Mouse (Mus musculus) ovary, postnatal 10 days (tissue): Measurements from ENCODE around the gene Cntd1.

Source experiments
- DNase-seq: peaks from one replicate; pipeline ENCODE4 v3.0.0; 2022; ENCODE audit warnings: low spot score

The Cntd1 gene

DNA sequence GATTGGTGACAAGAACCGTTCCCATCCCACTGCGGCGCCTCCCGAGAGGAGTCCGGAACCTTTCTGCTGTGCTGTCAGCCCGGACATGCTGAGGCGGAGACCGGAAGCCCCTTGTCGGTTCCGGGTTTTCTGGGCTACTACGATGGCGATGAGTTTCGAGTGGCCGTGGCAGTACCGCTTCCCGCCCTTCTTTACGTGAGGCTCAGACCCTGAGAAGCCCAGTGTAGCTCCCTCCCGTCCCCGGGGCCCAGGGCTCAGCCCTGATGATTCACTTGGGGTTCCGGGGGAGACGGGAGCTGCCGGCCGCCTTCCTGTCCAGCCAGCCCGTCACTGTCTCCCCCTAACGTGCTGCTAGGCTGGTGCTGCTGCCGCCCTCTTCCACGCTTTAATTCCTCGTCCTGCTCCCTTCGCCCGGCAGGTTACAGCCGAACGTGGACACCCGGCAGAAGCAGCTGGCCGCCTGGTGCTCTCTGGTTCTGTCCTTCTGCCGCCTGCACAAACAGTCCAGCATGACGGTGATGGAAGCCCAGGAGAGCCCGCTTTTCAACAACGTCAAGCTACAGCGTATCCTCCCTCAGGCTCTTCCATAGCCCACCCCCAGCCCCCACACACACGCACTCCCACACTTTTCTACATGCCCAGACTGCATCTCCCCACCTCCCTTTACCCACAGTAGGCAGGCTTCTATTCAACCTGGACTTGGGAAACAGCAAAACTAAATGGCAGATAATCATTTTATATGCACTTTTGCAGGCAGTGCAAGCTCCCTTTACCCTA is 25.0 kb upstream of the Cntd1 start, which contains the start of gene Vps25:
Gene Vps25, plus strand, starts transcription at position 95 of the 777 bp plus-strand sequence.
- DNase-seq: peak; percentile 74

DNA sequence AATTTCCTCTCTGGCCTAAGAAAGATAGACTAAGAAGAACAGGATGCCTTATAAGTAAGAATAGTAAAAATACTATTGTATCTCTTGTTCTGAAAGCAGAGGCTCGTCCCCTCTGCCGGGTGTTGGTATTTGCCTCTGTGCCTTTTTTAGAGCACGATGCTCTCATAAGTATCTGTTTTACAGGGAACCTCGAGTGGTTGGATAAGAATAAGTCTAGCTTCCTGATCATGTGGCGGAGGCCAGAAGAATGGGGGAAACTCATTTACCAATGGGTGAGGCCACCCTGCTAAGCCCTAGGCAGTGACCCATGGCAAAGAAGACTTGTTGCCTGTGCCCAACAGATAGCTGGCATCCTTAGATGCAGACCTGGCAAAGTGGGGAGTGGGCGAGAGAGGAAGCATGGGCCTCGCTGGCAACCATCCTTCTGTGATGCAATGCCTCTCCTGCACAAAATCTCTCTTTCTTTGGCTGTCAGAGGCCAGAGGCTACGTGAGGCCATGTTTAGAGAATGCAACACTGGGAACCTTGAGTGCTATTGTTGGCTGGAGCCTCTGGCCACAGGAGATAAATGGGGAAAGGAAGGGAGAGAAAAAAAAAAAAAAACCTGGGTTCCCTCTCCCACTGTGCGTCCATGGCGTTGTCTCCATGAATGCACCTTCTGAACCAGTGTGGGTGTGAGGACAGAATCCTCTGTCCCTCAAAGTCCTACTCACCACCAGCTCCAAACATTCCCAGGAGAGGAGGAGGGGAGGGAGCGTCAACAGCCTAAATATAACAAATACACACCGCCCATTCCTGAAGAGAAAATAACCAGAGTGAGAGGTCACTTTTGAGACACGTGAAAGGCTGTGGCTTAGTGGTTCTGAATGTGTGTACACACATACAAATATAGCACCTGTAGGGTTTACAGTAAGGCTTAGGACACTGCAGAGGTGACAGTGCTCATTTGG is 22.7 kb upstream of the Cntd1 start:
- DNase-seq: no peak

DNA sequence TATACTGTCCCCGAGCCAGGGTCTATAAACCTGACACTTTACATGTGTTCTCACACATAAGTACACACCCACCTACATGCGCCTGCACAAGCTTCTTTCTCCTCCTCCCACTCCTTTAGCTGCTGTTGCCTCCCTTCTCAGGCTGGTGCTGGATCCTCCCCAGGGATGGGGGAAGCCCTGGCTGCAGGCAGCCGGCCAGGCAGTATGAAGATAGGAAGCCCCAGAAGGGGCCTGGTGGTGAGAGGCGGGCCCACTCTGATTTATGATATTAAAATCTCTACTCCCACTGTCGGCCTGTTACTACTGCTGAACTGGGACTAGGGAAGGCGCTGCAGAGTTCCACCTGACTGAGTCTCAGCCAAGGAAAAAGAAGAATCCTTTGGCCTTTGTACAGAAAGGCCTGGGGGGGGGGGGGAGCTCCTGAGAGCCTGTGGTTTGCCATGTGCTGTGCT is 19.5 kb upstream of the Cntd1 start:
- DNase-seq: no peak

- DNase-seq: peak; percentile 62
Observed at GRCm38 (mm10) chr11:101259948-101260825, 18.6 kb upstream of the Cntd1 start, which contains the start of gene Wnk4. Wnk4 (plus strand) TSS chr11:101260567.

GRCm38 (mm10) chr11:101260826-101261380 is 17.9 kb upstream of the Cntd1 start:
- no peak for DNase-seq

DNA sequence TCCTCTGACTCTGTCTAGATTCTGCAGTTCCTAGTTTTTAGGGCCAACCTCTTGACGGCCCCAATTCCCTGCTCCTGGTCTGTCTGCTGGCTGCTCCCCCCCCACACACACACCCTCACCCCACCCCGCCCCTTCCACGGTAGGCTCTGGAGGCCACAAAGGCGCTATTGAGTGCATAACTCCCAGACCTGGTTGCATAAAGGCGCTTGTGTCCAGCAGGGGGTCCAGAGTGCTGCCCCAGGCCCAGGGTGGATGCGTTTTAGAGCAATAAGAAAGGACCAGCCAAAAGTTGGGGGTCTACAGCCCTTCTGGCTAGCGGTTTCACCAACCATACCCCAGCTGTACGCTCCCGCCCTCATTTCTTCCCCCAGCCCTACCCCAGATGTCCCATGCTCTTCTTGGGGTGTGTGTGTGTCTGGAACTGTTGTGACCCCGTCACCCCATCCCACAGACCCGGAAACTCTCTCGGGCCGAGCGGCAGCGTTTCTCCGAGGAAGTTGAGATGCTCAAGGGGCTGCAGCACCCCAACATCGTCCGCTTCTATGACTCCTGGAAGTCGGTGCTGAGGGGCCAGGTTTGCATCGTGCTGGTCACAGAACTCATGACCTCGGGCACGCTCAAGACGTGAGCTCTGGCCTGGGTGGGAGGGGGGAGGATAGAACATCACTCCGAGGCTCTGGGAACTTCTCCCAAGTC is 16.4 kb upstream of the Cntd1 start:
- DNase-seq: no peak

GRCm38 (mm10) chr11:101263138-101263988 is 15.4 kb upstream of the Cntd1 start:
- DNase-seq: no peak

GRCm38 (mm10) chr11:101263989-101264280 is 14.9 kb upstream of the Cntd1 start:
- DNase-seq: no peak

GRCm38 (mm10) chr11:101264954-101265471 is 13.8 kb upstream of the Cntd1 start:
- no peak for DNase-seq

- no peak for DNase-seq
Observed at GRCm38 (mm10) chr11:101265906-101266305, 12.9 kb upstream of the Cntd1 start.

DNA sequence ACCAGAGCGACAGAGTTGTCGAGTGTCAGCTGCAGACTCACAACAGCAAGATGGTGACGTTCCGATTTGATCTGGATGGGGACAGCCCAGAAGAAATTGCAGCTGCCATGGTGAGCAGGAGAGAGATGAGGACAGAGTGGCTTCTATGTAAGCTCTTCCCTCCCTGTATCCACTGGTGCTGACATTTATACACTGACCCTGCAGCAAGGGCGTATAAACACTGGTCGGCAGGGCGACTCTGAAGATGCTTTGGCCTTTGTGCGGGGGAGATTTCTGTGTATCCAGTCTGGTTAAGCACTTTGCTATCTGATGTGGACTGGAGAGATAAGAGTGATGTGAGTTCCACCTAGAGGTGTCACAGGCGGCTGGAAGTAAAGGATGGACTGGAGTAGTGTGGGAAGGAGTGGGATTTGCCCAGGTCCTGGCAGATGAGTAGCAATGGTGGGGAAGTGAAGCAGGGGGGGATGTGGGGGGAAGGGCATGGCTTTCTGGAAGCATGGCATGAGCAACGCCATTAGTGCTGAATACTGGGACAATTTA is 9.2 kb upstream of the Cntd1 start:
- no peak for DNase-seq

- no peak for DNase-seq
Observed at GRCm38 (mm10) chr11:101272446-101272845, 6.4 kb upstream of the Cntd1 start.

DNA sequence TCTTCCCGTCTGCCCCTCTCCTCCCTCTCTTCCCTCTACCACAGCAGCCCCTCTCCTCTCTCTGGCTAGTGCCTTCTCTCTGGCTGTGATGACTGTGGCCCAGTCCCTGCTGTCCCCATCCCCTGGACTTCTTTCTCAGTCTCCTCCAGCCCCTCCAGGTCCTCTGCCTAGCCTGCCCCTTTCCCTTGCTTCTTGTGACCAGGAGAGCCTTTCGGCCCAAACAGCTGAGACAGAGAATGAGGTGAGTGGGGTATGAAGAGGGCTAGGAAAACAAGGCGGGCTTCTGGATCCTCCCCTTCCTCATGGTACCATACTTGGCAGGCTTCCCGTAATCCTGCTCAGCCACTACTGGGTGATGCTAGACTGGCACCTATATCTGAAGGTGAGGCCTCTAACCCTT is 3.5 kb upstream of the Cntd1 start:
- no peak for DNase-seq

DNA sequence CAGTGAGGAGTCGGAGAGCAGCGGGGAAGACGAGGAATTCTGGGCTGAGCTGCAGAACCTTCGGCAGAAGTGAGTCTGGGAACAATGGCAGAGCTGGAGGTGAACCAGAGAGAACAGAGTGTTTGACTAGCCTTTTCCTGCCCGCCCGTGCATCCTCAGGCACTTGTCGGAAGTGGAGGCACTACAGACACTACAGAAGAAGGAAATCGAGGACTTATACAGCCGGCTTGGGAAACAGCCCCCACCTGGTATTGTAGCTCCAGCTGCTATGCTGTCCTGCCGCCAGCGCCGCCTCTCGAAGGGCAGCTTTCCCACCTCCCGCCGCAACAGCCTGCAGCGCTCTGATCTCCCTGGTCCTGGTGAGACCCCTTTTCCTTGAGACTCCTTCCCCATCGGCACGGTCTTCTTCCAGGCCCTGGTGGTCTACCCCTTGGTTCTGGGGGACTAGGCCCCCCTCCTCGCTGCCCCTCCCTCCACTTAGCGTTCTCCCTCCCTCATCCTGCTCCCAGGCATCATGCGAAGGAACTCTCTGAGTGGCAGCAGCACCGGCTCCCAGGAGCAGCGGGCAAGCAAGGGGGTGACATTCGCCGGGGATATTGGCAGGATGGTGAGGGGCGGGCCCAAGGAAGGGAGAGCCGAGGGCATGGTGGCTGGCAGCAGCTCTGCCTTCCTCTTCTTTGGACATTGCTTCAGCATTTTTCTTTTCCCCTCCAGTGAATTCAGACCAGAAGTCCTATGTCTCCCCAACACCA is 2.3 kb upstream of the Cntd1 start:
- no peak for DNase-seq

- DNase-seq: no peak
Observed at GRCm38 (mm10) chr11:101277381-101278222, 1.2 kb upstream of the Cntd1 start.

GRCm38 (mm10) chr11:101279193-101279569 is 369 bp downstream of the Cntd1 start:
- no peak for DNase-seq

GRCm38 (mm10) chr11:101280837-101281236 is 2.0 kb downstream of the Cntd1 start:
- DNase-seq: no peak

DNA sequence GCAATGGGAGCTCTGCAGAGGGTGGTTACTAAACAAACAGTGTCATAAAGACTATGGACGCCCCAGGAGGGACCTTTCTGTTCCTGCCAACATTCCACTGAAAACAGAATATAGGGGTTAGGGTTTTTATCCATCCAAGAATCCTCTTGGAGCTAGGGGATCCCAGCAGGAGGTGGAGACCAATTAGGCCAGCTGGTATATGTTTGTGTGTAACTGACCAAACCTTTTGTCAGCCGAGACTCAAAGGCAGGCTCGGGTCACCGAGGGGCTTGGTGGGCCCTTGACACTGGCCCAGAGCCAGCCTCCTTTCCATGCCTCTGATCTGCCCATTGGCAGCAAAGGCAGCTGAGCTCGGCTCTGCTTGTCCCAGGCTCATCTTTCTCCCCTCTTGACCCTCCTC is 4.1 kb downstream of the Cntd1 start:
- DNase-seq: no peak
